Mouse (Mus musculus) heart, postnatal 36 days (tissue): ENCODE measurements around the gene Gm44805. TPM values are rescaled to one million over a fixed set of nuclear protein-coding genes. Genes with fewer than 3 reads are reported as not detected.
"Not testable (repeated sequence)": the region's sequence is repeated elsewhere in the genome, so short reads cannot be mapped to it uniquely, and the experiment has no call there.

Source experiments
- DNase-seq, 2 experiments: peaks; one replicate each; pipeline ENCODE4 v3.0.0; 2021 to 2022
- intact Hi-C: fragments of 180-260 bp; cut with DNase I; formaldehyde crosslinking; loops from one replicate; pipeline ENCODE4 v1.15.1; 2025
- total RNA-seq, 2 experiments: library from RNA; stranded (reverse); gene quantifications; 2 replicates each; pipeline ENCODE4 v1.2.3; 2021

The Gm44805 gene
- total RNA-seq, 2 experiments from 2014 or later = not detected

- intact Hi-C loops = loop anchor here (1.0 to 10.0 kb wide), 3 partner anchors 31 to 296 kb away; partner anchors contain the start of genes Ckm and Klc3
Measured at GRCm38 (mm10) chr7:19700299-19701068, 19.3 kb upstream of the Gm44805 start.

DNA sequence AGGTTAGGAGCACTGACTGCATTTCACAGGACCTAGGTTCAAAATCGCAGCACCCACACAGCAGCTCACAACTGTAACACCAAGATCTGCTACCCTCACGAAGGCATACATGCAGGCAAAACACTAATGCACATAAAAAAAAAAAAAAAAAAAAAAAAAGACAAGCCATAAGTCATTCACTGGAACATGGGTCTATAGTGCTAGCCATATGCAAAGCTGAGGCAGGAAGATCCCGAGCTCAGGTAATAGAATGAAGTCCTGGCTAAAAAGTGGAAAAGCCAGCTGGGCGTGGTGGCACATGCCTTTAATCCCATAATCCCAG, 18.6 kb upstream of the Gm44805 start:
- intact Hi-C loops = loop anchor here (2.0 to 10.0 kb wide), 3 partner anchors 43 to 295 kb away; partner anchors contain the start of genes Ckm and Klc3
- no peak for DNase-seq

More at GRCm38 (mm10) chr7:19700299-19701068, 19.3 kb upstream of the Gm44805 start:
- DNase-seq = no peak

GRCm38 (mm10) chr7:19698907-19699826, 17.9 kb upstream of the Gm44805 start, which contains the start of gene Apoe:
Gene Apoe (minus strand): TSS chr7:19699188.
- intact Hi-C loops = loop anchor here (2.0 kb wide), 1 partner anchor 74 kb away; no protein-coding TSS in a partner anchor
- DNase-seq = peak; percentile 63 to 70

- peak in 1 of 2 experiments; percentile 43 for DNase-seq
- intact Hi-C loops = loop anchor here (2.0 kb wide), 1 partner anchor 73 kb away; no protein-coding TSS in a partner anchor
Measured at GRCm38 (mm10) chr7:19697949-19698906, 17.0 kb upstream of the Gm44805 start.

DNA sequence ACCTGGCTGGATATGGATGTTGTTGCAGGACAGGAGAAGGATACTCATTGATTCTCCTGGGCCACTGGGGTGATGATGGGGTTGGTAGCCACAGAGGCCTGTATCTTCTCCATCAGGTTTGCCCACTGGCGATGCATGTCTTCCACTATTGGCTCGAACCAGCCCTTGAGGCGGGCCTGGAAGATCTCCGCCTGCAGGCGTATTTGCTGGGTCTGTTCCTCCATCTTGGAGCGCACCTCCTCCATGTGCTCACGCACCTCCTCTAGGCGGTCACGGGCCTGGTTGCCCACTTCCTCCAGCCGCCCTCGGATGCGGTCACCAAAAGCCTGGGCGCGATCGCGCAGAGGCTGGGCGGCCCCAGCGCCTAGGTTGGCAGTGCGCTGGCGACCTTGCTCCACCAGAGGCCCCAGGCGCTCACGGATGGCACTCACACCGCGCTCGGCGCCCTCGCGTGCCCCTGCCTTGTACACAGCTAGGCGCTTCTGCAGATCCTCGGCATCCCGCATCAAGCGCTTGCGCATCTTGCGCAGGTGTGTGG, 15.2 kb upstream of the Gm44805 start:
- no peak for DNase-seq
- intact Hi-C loops = no loop called here

DNA sequence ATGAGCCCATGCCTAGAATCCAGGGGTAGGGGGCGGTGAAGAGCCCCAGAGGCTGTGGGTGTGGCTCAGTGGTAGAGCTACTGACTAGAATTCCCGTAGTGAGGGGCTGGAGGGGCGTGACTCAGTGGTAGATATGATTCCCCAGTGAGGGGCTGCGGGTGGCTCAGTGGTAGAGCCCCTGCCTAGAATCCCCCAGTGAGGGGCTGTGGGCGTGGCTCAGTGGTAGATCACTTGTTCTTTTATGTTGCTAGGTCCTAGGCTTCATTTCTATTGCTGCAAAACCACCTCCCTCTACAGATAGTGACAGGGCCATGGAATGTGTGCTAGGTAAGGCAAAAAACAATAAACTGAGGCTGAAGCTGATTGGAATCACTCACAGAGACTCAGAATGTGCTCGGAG, 14.7 kb upstream of the Gm44805 start:
- intact Hi-C loops = no loop called here
- no peak for DNase-seq

GRCm38 (mm10) chr7:19695213-19695594, 14.0 kb upstream of the Gm44805 start:
- intact Hi-C loops = no loop called here

DNA sequence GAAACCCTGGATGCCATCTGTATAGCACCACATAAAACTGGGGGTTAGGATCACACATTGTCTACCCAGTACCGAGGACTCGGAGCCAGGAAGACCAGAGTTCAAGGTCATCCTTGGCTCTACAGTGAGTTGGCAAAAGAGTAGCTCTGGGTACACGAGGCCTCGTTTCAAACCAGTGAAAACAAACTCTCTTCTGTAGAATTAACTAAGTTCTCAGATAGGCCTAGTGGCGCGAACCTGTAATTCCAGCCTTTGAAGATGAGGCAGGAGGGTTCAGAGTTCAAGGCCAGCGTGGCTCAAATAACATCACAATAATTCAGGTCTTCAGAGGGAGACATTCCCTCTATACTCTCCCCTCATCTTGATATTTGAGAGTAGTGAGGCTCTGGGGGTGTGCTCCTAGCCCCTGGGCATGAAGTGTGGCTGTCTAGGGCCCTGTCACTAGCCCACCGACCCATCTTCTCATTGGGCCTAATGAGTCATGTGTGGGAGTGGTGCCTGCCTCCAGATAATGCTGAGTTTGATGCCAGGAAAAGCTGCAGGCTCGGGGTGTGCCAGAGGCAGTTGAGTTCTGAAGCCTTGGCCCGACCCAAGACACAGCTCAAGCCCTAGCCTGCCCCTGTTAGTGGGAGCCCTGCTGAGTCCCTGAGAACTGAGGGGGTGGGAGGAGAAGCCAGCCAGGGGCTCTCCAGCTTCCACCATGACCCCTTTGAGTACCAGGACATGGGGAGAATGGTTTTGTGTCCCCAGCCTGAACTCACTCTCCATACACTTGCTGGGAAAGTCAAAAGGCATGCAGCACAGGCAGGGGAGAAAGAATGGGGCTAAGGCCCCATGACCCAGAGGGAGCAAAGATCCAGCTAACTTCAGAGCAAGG, 13.4 kb upstream of the Gm44805 start:
- intact Hi-C loops = no loop called here
- DNase-seq = no peak

More at GRCm38 (mm10) chr7:19695213-19695594, 14.0 kb upstream of the Gm44805 start:
- DNase-seq = no peak

GRCm38 (mm10) chr7:19693421-19693820, 12.2 kb upstream of the Gm44805 start:
- intact Hi-C loops = no loop called here
- DNase-seq = peak; percentile 61 to 63

- intact Hi-C loops = no loop called here
- DNase-seq = no peak
Measured at GRCm38 (mm10) chr7:19691873-19692865, 10.9 kb upstream of the Gm44805 start, which contains the start of gene Apoc1. Gene Apoc1 (minus strand): TSS chr7:19692660.

DNA sequence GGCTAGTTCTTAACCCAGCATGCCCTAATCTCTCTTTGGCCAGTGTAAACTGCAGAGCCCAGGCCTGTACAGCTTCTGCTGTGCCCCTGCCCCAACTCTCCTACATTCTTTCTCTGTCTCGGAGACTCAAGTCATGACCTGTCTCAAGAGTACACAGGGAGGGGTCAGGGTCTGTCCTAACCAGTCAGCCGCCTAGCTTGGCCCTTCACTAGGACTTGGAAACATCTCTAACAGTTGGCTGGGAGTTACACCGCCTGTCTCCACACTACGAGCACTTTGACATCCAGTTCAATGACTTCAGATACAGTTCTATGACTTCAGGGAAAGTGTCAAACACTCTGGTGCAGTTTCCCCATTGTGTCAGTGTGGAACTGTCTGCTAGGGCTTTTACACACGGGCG, 10.2 kb upstream of the Gm44805 start:
- intact Hi-C loops = no loop called here
- no peak for DNase-seq

- no peak for DNase-seq
- intact Hi-C loops = no loop called here
Measured at GRCm38 (mm10) chr7:19690845-19691244, 9.6 kb upstream of the Gm44805 start.

- intact Hi-C loops = no loop called here
- no peak for DNase-seq
Measured at GRCm38 (mm10) chr7:19688611-19689010, 7.4 kb upstream of the Gm44805 start.

DNA sequence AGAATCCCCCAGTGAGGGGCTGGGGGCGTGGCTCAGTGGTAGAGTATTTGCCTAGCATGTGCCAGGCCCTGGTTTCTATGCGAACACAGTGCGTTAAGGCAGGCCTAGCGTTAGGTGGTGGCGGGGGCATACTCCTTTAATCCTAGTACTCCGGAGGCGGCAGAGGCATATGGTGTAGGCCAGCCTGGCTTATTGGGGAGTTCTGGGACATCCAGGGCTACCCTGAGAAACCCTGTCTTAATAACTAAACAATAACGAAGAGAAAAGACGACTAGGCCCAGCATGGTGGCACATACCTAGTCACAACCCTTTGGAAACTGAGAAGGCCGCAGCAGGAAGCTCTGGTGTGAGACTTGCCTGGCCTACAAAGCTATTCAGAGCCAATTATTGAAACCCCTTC, 6.9 kb upstream of the Gm44805 start:
- intact Hi-C loops = no loop called here
- DNase-seq = no peak

- DNase-seq, intact Hi-C loops: not testable (repeated sequence)
Measured at GRCm38 (mm10) chr7:19686927-19687583, 5.8 kb upstream of the Gm44805 start.

GRCm38 (mm10) chr7:19686521-19686920, 5.3 kb upstream of the Gm44805 start:
- intact Hi-C loops = no loop called here
- no peak for DNase-seq

DNA sequence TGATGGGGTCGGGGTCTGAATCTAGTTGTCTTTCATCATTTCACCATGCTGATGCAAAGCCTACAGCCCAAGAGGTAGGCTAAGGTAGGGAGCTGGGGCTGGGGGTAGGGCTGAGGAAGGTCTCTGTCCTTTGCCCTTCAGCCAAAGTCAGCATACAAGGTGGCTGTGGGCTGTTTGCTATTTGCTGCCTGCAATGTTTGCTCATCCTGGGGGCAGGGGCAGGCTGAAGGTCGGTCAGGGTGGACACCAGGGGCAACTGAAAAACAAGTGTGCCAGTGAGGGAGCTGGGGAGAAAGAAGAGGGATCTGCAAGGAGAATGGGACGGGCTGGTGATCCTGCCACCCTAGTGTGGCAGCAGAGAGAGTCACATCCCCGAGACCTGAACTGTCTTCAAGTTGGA, 4.2 kb upstream of the Gm44805 start:
- no peak for DNase-seq
- intact Hi-C loops = no loop called here
